Mouse (Mus musculus) right cerebral cortex, adult 2 months (tissue): ENCODE data around the gene Synj1.

Source experiments
- DNase-seq, 2 experiments: peaks; one replicate each; pipeline ENCODE4 v3.0.0; 2021 to 2022; ENCODE audit warnings: low spot score in 2 of 2

Synj1 gene

DNA sequence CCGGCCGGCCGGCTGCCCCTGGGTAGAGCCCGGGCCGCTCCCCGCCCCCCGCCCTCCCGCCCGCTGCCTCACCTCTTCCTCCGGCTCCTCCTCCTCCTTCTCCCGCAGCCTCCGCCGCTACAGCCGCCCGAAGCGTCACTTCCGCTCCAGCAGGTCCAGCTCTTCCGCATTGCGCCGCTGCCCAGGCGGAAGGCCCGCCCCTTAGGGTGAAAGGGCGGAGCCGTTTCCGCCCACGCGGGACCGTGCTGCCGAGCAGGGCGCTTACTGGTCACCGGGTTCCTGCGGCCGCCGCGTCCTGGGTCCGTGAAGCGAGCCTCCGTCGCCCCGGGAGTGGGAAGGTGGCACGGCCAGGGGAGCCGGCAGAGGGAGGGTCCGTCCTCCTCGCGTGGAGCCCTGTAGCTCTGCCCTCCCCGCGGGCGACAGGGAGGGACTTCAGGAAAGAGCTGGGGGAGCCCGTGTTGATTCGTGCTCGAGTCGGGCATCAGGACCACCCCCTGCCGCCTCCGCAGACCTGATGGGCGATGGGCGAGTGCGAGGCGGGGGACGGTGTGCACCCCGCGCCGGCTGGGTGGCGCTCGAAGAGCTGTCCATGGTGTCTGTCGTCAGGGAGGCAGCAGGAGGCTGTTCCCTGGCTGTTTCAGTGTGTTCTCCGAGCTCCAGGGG, at the start of gene Synj1:
Gene Synj1 (minus strand): TSS at position 288 of the 663 bp plus-strand sequence.
- DNase-seq = peak; percentile 91 to 93

GRCm38 (mm10) chr16:91057741-91058140, 46.6 kb upstream of the Synj1 start:
- no peak for DNase-seq

DNA sequence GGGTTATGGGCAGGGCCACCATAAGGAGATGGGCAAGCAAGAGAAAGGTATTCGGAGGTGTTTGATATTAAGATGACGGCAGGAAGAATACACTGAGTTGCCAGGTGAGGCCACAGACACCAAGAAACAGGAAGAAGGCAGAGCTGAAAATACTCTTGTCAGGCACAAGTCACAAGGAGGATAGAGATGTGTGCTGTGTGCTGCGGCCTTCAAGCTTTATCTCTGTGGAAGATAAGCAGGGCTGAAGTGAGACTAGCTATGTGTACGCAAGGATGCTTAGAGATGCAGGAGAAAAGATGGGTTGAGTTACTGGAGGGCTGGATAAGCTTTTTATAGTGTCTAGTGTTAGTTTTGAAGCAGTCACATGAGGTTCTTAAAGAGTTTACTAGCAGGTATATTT, 46.2 kb upstream of the Synj1 start:
- DNase-seq = no peak

- DNase-seq = peak; percentile 76 to 78
Measured at GRCm38 (mm10) chr16:91056043-91056821, 45.1 kb upstream of the Synj1 start.

DNA sequence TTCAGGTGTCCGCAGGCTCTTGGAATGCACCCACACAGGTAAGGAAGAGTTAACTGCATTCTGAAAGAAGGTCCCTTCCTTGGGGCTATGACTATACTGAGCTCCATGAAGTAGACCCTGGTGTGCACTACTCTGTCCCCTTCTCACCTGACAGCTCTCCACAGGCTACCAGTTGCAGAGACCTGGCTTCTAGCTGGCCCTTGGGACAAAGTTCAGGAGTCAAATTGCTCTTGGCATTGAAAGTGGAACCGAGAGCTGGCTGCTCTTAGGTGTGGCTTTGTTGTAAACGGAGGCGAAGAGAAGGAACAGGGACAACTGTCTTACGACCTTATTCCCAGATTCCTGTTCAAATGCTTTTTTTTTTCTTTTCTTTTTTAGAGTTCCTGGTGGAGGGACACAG, 44.0 kb upstream of the Synj1 start:
- DNase-seq = no peak

DNA sequence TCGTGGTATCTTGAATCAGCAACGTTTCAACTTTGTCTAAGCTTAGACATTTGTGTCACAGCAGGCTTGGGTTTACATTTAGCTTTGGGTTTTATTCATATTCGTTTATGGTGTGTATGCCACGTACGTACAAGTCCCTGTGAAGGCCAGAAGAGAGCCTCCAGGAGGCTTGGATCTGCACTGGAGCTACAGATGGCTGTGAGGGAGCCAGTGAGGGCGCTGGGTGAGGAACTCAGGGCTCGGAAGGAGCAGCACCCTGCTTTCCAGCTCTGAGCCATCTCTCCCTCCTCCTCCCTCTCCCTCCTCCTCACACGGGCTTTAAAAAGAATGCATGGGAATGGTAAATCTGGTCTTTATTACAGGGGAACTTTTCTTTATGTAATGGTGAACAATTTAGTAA, 42.5 kb upstream of the Synj1 start:
- DNase-seq = no peak

GRCm38 (mm10) chr16:91045511-91045910, 34.4 kb upstream of the Synj1 start:
- peak in 1 of 2 experiments; percentile 24 for DNase-seq

- DNase-seq = peak; percentile 99
Measured at GRCm38 (mm10) chr16:91044270-91045182, 33.4 kb upstream of the Synj1 start, which contains the start of gene Paxbp1. Gene Paxbp1 (minus strand): TSS chr16:91044543.

- DNase-seq = peak; percentile 47 to 57
Measured at GRCm38 (mm10) chr16:91043461-91044248, 32.5 kb upstream of the Synj1 start.

DNA sequence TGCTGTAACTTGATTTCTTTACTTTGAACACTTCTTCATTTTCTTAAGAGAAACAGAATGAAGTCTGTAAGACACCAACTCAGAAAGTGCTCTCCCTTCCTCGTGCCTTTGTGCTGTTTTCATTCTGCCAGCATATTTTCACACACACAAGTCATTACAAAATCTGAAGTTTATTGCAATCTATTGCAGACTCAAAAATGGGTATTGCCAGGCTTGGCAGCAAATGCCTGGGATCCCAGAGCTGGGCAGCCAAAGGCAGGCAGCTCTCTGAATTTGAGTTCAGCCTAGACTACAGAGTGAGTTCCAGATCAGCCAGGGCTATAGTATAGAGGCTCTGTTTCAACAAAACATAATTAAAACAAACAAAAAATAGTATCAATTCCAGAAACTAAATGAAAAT, 31.5 kb upstream of the Synj1 start:
- no peak for DNase-seq

DNA sequence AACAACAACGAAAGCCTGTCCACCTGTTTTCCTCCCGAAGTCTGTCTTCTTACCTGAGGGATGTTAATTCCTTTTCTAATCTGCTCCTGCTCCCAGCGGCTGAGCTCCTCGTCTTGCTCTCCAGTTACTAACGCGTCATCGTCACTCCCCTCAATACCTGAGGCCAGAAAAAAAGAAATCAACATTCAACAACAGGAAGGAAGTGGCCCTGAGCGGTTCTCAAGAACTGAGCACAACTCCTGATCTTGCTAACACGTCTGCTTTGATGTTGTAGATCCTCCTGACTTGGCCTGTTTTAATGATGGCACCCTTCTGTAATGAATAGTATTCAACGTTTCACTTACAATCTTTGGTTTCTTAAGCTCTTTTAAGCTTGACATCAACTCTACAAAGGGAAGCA, 24.8 kb upstream of the Synj1 start:
- no peak for DNase-seq

DNA sequence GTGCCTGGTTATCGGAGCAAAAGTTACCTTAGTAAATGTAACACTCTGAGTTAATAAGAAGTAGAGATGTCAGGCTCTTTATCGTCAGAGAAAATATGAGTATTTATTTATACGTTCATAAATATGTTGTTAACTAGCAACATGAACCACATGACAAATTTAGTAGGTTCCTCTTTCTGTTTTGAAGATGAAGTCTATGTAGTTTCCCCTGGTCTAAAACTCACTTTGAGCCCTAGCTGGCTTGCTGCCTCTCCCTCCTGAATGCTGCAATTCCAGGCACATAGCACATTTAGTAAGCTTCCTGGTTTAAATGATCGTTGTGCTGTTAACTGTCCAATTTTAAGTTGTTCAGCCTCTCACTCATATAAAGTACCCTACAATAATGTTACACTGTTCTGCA, 19.6 kb upstream of the Synj1 start:
- DNase-seq = no peak

GRCm38 (mm10) chr16:91029901-91030300, 18.8 kb upstream of the Synj1 start:
- DNase-seq = no peak

- DNase-seq = no peak
Measured at GRCm38 (mm10) chr16:91029161-91029743, 18.1 kb upstream of the Synj1 start.

DNA sequence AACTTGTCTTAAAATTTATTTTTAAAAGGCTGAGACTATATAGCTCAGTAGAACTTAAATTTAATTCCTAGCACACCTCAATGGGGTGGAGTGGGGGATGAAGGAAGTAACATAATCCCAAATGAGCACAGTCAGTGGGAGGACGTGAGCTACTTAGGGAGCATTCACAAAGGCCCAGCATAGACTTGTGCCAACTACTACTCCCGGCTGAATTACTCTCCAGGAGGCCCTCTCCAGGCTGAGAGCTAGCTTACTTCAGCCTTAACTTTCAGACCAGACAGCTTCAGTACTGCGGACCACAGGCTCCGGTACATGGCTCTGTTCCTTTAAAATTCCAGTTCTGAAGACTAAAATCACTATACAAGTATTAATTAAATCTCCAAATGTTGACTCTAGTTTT, 15.2 kb upstream of the Synj1 start:
- no peak for DNase-seq

GRCm38 (mm10) chr16:91023384-91023783, 12.3 kb upstream of the Synj1 start:
- DNase-seq = no peak

GRCm38 (mm10) chr16:91020842-91021483, 9.9 kb upstream of the Synj1 start:
- DNase-seq = no peak

DNA sequence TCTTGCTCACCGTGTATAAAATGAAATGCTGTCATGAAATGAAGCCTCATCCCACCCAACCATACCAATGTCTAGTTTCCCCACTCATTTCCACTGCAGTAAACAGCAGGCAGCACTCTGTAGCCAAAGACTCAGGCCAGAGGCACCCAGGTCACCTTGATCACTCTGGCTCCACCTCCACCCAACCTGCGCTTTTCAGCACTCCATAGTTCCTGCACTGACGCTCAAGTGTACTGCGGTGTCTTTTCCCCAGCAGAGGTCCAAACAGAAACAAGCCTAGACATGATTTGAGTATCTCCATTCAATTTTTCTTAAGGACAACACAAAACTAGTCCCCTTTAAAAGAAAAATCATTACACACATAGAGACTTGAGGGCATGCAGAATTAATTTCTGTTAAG, 8.4 kb upstream of the Synj1 start:
- DNase-seq = no peak

DNA sequence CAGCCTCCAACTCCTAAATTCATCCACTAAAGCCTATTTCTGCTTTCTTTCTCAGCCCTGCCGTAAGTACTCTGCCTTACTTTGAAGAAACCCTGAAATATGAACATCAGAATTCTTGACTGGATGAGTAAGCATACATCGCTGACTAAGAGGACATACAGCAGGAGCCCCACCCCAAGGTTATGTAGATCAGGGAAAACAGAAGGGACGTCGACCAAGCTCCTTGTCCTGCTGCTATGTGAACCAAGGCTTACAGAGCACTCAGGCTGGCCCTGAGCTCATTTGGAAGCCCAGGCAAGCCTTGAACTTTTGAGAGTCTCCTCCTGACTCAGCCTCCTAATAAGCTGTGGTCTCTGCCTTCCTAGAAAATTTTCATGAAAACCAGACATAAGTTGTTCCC, 4.7 kb upstream of the Synj1 start:
- no peak for DNase-seq

DNA sequence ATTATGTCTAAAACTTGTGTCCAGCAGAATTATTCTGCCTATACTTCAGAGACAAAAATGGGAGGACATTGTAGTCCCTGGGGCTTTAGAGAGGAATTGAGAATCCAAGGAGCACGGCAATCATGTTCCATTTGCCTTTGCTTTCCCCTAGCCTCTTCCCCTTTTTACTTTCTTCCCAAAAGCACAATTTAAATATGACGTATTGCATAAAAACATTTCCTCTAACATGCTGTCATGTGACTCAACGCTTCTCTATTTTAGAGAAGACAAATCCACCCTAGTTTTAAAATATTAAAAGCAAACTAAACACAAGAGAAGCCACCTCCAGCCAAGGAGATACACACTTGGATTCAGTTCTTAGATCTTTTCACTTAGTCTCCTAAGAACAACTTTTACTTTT, 739 bp upstream of the Synj1 start:
- DNase-seq = no peak
